Mouse (Mus musculus) heart, postnatal 0 days (tissue): ENCODE results near the gene Mxi1.

Source experiments
- CTCF ChIP-seq: IDR thresholded peaks from 2 replicates; pipeline ENCODE4 v1.5.1; 2016; ENCODE audit warnings: antibody characterized with exemption, control low read depth, low read depth
- EP300 ChIP-seq: IDR thresholded peaks from 2 replicates; pipeline ENCODE4 v1.6.1; 2016; ENCODE audit warnings: antibody characterized with exemption, low read depth

DNA sequence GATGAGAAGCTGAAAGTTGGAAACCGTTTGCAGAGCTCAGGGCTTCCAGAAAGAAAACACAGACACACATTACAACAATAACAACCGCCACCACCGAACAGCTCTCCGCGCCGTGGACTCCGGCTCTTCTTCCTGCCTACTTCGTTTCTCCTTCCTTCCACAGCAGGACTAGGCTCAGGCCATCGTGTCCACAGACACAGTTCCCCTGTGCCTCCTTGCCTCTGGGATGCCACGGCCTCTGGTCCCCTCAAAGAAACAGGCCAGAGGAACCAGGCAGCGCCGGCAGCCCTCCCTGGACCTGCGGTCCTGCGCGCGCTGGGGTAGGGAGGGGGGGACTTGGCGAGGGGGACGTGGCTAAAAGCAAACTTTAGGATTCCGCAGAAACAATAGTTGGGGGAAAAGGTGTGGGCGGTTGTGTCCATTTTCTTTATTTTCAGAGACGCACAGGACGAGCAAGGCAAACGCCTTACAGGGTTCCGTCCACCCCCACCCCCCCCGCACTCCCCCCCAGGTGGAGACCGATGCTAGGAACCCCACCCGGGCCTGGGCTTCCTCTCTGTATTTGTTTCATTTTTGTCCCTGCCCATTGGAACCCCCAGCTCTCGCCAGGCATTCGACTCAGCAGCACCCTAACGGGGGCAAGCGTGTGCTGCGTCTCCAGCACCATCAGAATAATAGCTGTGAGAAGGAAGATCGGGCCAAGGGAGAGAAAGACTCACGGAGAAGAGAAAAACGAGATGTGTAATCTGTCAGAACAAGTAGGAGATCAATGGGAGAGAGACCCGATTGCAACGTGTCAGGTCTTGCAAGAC is 1.4 kb downstream of the Mxi1 start:
- TF ChIP-seq CTCF (no peak), EP300 (no peak)
